Mouse (Mus musculus): Measurements from ENCODE around the gene Pik3cd.

DNA sequence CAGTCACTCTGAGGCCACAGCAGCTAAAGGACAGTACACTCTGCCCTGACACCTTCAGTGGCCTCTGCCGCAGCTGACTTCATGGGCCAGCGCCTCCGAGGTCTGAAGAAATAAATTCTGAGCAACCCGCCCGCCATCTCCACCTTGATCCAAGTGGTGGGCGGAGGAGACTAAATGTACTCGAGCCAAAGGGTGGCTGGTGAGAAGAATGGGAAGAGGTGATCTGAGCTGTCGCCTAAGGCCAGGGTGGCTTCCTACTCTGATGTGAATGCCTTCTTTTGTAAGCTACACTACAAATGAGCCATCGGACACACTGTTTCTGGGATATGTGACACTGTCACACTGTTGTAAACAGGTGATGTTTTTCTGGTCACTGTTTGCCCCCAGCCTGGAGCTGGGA, 56.6 kb downstream of the Pik3cd start:
- no peak for TF ChIP-seq POLR2A (IDR thresholded peaks at IDR 0.05; ENCODE audit: extremely low read depth, insufficient read depth, low read length)
- TF ChIP-seq CTCF (IDR thresholded peaks at IDR 0.05; ENCODE audit: low read depth, low read length) = no peak
